Mouse (Mus musculus): ENCODE data around the gene Snx9. TPM values are rescaled to one million over a fixed set of nuclear protein-coding genes. Genes with fewer than 3 reads are reported as not detected.

The Snx9 gene
- total RNA-seq, 1 experiment: 8.8 TPM

GRCm38 (mm10) chr17:5801761-5802655, 39.1 kb upstream of the Snx9 start:
- no peak overlapping the region for H3K27ac ChIP-seq (ENCODE audit: insufficient read depth, low read depth, low read length, poor library complexity, severe bottlenecking)
- no peak for TF ChIP-seq CHD2 (IDR thresholded peaks at IDR 0.05; ENCODE audit: low read depth, low read length)
- TF ChIP-seq ZC3H11A (IDR thresholded peaks at IDR 0.05; ENCODE audit: borderline replicate concordance, low read depth, low read length): no peak
- TF ChIP-seq ZNF384 (IDR thresholded peaks at IDR 0.05; ENCODE audit: low read depth, low read length): no peak
- no peak for TF ChIP-seq HCFC1 (IDR thresholded peaks at IDR 0.05; ENCODE audit: borderline replicate concordance, insufficient read depth, low read length)
- TF ChIP-seq MAFK (IDR thresholded peaks at IDR 0.05; ENCODE audit: insufficient read depth, low read depth, low read length): no peak
- H3K4me1 ChIP-seq (ENCODE audit: control insufficient read depth in 2 of 2, insufficient read depth in 2 of 2, low read length in 2 of 2, poor library complexity in 1 of 2): no peaks in the 10 kb centered on the region
- no peaks in the 10 kb centered on the region for H3K36me3 ChIP-seq (ENCODE audit: control insufficient read depth, insufficient read depth, low read length, poor library complexity, severe bottlenecking)
- DNase-seq (ENCODE audit: low read depth, low spot score): no peak
- in situ Hi-C loops (cut with MboI; ENCODE audit: low sequenced_read_pairs in 2 of 2, unreplicated experiment in 2 of 2): no loop called here
- no peaks in the 10 kb centered on the region for H3K9me3 ChIP-seq (ENCODE audit: control insufficient read depth, insufficient read depth, low read depth, low read length)
- H3K4me3 ChIP-seq (ENCODE audit: insufficient read depth in 1 of 2, low read depth in 1 of 2, low read length in 2 of 2, poor library complexity in 1 of 2, severe bottlenecking in 1 of 2): no peak overlapping the region
- no peak overlapping the region for H3K9ac ChIP-seq (ENCODE audit: insufficient read depth, low read depth, low read length, poor library complexity, severe bottlenecking)

GRCm38 (mm10) chr17:5802656-5802955, 38.5 kb upstream of the Snx9 start:
- Histone ChIP-seq H3K27ac (ENCODE audit: insufficient read depth, low read depth, low read length, poor library complexity, severe bottlenecking) (no peak overlapping the region), H3K4me1 (ENCODE audit: control insufficient read depth in 2 of 2, insufficient read depth in 2 of 2, low read length in 2 of 2, poor library complexity in 1 of 2) (no peaks in the 10 kb centered on the region), H3K9ac (ENCODE audit: insufficient read depth, low read depth, low read length, poor library complexity, severe bottlenecking) (no peak overlapping the region), H3K4me3 (ENCODE audit: insufficient read depth in 1 of 2, low read depth in 1 of 2, low read length in 2 of 2, poor library complexity in 1 of 2, severe bottlenecking in 1 of 2) (no peak overlapping the region), H3K9me3 (ENCODE audit: control insufficient read depth, insufficient read depth, low read depth, low read length) (no peaks in the 10 kb centered on the region), H3K36me3 (ENCODE audit: control insufficient read depth, insufficient read depth, low read length, poor library complexity, severe bottlenecking) (no peaks in the 10 kb centered on the region)
- in situ Hi-C loops (cut with MboI; ENCODE audit: low sequenced_read_pairs in 2 of 2, unreplicated experiment in 2 of 2): no loop called here
- DNase-seq (ENCODE audit: low read depth, low spot score): no peak
- TF ChIP-seq CHD2 (IDR thresholded peaks at IDR 0.05; ENCODE audit: low read depth, low read length): no peak

GRCm38 (mm10) chr17:5803229-5804012, 37.7 kb upstream of the Snx9 start:
- no peak overlapping the region for H3K9ac ChIP-seq (ENCODE audit: insufficient read depth, low read depth, low read length, poor library complexity, severe bottlenecking)
- TF ChIP-seq CHD2 (IDR thresholded peaks at IDR 0.05; ENCODE audit: low read depth, low read length) (no peak), HCFC1 (IDR thresholded peaks at IDR 0.05; ENCODE audit: borderline replicate concordance, insufficient read depth, low read length) (no peak), ZC3H11A (IDR thresholded peaks at IDR 0.05; ENCODE audit: borderline replicate concordance, low read depth, low read length) (no peak), MAFK (IDR thresholded peaks at IDR 0.05; ENCODE audit: insufficient read depth, low read depth, low read length) (no peak), ZNF384 (IDR thresholded peaks at IDR 0.05; ENCODE audit: low read depth, low read length) (no peak)
- H3K9me3 ChIP-seq (ENCODE audit: control insufficient read depth, insufficient read depth, low read depth, low read length): no peaks in the 10 kb centered on the region
- in situ Hi-C loops (cut with MboI; ENCODE audit: low sequenced_read_pairs in 2 of 2, unreplicated experiment in 2 of 2): no loop called here
- no peak overlapping the region for H3K27ac ChIP-seq (ENCODE audit: insufficient read depth, low read depth, low read length, poor library complexity, severe bottlenecking)
- no peaks in the 10 kb centered on the region for H3K4me1 ChIP-seq (ENCODE audit: control insufficient read depth in 2 of 2, insufficient read depth in 2 of 2, low read length in 2 of 2, poor library complexity in 1 of 2)
- no peak overlapping the region for H3K4me3 ChIP-seq (ENCODE audit: insufficient read depth in 1 of 2, low read depth in 1 of 2, low read length in 2 of 2, poor library complexity in 1 of 2, severe bottlenecking in 1 of 2)
- no peak for DNase-seq (ENCODE audit: low read depth, low spot score)
- H3K36me3 ChIP-seq (ENCODE audit: control insufficient read depth, insufficient read depth, low read length, poor library complexity, severe bottlenecking): no peaks in the 10 kb centered on the region

- no peak for DNase-seq (ENCODE audit: low read depth, low spot score)
- in situ Hi-C loops (cut with MboI; ENCODE audit: low sequenced_read_pairs in 2 of 2, unreplicated experiment in 2 of 2): no loop called here
- Histone ChIP-seq H3K36me3 (ENCODE audit: control insufficient read depth, insufficient read depth, low read length, poor library complexity, severe bottlenecking) (no peaks in the 10 kb centered on the region), H3K9me3 (ENCODE audit: control insufficient read depth, insufficient read depth, low read depth, low read length) (no peaks in the 10 kb centered on the region), H3K9ac (ENCODE audit: insufficient read depth, low read depth, low read length, poor library complexity, severe bottlenecking) (no peak overlapping the region), H3K4me1 (ENCODE audit: control insufficient read depth in 2 of 2, insufficient read depth in 2 of 2, low read length in 2 of 2, poor library complexity in 1 of 2) (no peaks in the 10 kb centered on the region), H3K27ac (ENCODE audit: insufficient read depth, low read depth, low read length, poor library complexity, severe bottlenecking) (no peak overlapping the region), H3K4me3 (ENCODE audit: insufficient read depth in 1 of 2, low read depth in 1 of 2, low read length in 2 of 2, poor library complexity in 1 of 2, severe bottlenecking in 1 of 2) (no peak overlapping the region)
- TF ChIP-seq ZNF384 (IDR thresholded peaks at IDR 0.05; ENCODE audit: low read depth, low read length): no peak
- TF ChIP-seq ZC3H11A (IDR thresholded peaks at IDR 0.05; ENCODE audit: borderline replicate concordance, low read depth, low read length): no peak
- TF ChIP-seq CHD2 (IDR thresholded peaks at IDR 0.05; ENCODE audit: low read depth, low read length): no peak
- TF ChIP-seq MAFK (IDR thresholded peaks at IDR 0.05; ENCODE audit: insufficient read depth, low read depth, low read length): no peak
- TF ChIP-seq HCFC1 (IDR thresholded peaks at IDR 0.05; ENCODE audit: borderline replicate concordance, insufficient read depth, low read length): no peak
These were observed 36.6 kb upstream of the Snx9 start for GRCm38 (mm10) chr17:5804370-5805150.

Data from ES-E14 (cell line).